Mouse (Mus musculus) urinary bladder, postnatal 4 days (tissue): ENCODE measurements around the gene Smoc1.

Experiments used
- DNase-seq, 2 experiments: peaks; one replicate each; pipeline ENCODE4 v3.0.0; 2021 to 2022; ENCODE audit warnings: low spot score in 2 of 2

Smoc1 gene

DNA sequence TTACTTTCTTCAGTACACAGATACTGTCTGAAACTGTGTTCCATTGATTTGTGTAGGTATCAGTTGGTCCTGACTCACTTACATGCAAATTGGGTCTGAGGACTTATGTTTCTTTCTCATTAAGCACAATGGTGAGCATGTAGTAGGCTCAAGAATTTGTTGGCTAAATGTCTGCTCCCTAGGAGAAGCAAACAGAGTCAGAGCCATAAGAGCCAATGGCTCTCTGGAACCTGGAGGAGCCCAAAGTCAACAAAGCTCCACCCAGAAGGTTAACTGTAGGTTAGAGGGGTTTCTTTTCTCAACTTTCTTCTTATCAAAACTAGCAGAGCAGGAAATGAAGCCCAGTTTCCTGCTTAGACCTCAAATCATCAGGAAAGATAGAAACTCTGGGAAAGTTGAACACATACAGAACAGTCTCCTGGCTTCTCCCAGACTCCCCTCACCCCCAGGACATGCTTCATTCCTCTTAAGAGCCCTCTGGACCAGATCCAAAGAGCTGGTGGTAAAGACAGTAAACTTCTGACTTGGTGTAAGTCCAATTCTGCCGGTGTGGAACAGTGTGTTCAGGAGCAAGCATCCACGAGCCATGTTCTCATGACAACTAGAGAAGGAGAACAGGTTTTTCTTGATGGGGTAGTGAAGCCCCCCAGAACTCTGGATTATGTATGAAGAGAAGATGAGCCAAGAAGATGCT lies 51.5 kb downstream of the Smoc1 start:
- DNase-seq = no peak

DNA sequence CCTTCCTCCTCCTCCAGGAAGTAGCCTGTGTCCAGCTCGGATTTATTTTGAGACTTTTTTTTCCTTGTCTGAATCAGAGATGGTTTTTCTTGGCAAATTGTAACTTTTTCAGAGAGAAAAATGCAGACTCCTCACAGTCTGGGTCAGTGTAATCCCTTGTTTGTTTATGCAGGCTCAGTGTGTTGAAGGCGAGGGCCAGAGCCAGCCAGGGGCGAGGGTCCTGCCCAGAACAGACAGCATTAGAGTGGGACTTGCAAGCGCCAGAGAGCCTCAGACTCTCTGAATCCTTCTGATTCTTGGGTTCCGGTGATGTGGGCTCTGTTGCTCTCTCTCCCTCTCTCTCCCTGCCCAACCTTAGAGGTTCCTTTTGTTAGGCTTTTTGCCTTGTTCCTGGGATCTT lies 53.7 kb downstream of the Smoc1 start:
- DNase-seq = no peak

DNA sequence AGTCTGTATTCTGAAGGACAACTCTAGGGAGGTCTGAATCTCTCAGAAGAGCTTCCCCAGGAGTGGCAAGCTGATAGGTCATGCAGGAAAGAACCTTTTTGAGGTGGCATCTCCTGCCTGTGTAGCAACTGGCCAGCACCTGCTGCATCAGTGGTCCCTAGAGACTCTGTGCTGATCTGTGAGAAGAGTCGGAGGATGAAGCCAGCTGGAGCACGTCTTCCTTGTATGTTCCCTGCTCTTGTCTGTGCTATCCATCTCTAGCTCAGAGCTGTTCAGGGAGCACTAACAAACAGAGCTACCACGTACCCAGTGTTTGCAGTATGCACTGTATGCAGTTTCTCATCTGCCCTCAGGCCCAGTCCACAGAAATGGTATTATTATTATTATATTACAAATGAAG lies 54.4 kb downstream of the Smoc1 start:
- DNase-seq = no peak

DNA sequence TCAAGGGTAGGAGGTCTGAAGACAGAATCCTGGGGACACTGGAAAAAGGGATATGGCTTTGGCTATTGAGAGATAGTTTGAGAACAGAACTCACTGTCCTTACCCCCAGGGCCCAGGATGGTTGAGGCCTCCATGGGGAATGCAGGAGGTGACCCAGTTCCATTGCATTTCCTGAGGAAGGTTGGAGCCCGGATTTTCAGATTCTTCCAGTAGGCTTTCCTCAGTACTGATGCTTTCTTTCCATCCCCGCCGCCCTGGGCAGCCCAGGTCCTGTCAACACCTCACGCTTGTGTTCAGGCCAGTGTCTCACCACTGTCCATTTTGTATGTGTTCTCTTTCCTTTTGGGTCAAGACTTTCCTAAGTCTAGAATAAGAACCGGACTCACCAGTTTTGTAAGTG lies 56.5 kb downstream of the Smoc1 start:
- no peak for DNase-seq

DNA sequence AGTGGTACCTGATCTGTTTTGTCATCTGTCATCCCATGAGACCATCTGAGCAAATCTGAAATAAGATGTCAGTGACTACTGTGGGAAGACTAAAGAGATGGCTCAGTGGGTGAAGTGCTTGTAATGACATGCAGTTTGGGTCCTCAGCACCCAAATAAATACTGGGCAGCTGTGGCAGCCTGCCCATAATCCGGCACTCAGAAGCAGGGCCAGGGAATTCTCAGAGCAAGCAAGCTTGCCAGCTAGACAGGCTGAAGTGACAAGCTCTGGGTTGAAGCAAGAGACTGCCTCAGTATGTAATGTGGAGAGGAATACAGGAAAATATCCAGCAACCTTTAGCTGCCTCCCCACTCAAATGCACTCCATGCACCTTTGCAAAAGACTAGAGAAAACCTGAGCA lies 58.6 kb downstream of the Smoc1 start:
- DNase-seq = no peak

DNA sequence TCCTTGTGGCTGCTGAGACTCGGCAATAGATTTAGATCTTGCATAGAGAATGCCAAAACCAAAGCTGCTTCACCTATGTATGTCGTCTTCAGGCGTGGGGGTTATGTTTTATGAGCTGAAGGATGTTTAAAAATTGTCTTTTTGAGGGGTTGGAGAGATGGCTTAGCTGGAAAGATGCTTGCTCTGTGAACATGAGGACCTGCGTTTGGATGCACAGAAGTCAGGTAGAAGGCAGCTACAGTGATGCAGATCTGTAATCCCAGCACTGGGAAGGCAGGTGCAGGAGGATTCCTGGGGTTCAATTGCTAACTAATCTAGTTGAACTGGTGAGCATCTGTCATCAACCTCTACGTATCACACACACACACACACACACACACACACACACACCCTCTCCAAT lies 61.5 kb downstream of the Smoc1 start:
- DNase-seq = no peak

DNA sequence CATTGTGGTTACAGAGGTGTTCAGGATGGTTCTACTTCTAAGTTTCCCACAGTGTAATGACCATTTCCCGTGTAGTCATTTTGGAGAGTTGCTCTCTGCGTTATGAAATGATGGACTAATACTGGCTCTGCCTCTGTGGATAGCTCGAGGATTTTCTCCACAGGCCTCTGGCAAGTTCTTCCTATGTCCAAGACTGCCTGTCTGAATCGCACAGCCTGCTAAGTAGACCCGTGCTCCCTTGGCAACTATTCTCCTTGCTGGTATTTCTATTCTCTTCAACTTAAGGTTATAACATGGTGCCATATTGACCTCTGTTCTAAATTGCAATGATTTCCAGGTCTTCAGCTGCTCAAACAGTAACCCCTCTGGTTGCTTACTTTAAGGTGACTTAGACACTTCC lies 65.0 kb downstream of the Smoc1 start:
- DNase-seq = no peak

DNA sequence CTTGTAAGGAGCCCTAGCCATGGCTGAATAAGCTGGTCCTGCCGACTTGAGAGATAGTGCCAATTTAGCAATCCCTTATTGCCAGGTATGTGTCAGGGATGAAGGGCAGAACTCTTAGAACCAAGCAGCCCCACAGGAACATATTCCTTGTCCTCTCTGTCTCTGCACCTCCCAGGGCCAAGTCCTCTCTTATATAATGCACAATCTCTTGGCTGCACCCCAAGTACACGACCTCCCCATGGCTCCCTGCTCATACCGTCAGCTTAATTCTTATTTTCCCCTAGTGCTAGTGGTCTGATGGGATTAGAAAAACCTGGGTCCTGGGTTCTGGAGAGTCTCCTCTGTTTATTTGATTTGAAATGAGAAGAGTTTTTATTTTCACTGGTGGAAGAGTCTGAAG lies 66.0 kb downstream of the Smoc1 start:
- no peak for DNase-seq

DNA sequence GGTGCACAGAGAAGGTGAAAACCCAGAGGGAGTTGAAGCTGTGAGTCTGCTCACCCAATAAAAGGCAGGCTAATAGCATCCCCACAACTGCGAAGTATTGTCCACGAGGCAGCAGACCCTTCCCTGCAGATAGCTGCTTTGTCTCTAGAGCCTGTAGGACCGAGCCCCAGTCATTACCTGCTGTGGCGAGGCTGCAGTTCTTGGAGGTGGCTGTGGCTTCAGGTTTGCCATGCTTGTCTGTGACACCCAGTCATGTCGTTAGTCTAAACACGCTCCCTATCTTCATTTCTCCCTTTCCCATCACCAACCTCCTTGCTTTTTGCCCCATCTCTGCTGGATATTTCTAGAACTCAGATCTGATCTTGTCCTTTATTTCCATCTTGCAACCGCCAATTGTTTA lies 66.6 kb downstream of the Smoc1 start:
- DNase-seq = no peak

DNA sequence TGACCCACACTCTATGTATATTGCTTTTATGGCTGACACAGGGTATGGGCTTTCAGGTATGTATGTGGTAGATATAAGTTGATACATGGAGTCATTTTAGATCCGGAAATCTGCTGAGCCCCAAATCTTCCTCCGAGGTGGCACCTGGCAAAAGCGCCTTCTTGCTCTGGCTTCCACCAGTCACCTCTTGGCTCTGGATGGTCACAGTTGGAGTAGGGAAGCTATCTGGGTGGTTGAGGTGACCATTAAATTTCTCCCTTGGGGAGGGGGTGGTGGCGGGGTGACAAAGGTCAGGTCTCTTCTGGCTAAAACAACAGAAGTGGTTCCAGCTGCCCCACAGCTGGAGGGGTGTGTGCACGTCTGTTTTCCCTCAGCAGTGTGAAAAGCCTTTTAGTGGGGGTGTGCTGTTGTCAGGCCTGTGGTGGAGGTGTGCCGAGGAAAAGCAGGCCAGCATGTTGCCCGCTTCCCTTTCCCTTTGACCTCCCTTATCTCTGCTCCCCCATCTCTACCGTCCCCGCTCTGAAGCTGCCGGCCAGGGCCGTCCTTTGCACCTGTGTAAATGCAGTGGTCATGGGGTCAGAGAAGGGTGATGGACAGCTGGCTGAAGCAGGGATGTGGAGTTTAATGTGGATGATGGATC lies 68.3 kb downstream of the Smoc1 start:
- DNase-seq = no peak

DNA sequence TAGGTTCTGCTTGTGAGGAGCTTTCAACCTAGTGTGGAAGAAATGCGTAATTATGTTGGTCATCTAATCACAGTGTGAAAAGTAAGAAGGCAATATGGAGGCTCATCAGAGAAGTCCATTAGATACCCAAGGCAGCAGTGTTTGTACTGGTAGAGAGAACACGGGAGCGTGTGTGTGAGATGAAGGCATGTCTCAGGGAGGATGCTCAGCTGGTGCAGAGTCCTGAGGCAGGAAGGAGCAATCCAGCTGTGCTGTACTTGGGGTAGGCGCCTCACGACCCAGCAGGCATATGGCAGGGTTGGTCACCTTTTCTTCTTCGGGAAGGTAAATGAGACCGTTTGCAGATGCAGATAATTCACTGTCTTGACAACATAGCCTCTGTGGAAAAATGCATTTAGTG lies 70.7 kb downstream of the Smoc1 start:
- no peak for DNase-seq

DNA sequence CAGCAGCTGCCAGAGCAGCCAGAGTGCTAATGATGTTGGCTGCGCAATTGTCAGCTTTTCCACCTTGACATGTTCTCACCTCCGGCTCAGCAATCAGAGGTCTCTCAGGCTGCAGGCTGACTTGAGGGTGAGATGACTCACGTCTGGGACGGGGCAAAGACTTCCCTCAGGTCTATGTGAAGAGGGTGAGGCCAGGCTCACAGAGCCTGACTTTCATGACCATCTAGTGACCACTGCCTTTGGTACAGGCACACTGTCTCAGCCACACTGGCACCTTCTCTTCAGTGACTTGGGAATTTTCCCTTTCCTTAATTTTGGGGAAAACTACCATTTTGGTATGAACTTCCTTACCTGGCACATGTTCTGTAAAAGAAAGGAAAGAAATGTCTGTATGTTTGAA lies 71.1 kb downstream of the Smoc1 start:
- DNase-seq = no peak

DNA sequence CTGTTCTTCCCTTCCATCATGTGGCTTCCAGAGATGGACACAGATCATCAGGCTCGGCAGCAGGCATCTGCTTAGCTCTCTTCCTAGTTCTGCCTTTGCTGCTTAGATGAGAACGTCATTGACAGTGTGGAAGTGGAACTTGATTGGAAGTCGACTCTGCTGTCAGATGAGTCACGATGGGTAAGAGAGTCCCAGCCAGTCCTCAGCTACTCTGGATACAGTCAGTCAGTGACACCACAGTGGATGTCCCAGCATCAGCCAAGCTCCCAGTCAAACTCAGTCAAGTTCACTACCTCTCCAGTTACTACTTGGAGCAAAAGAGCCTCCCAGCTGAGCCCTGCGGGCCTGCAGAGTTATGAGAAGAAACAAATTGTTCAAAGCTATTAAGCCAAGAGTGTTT lies 72.6 kb downstream of the Smoc1 start:
- DNase-seq = no peak

DNA sequence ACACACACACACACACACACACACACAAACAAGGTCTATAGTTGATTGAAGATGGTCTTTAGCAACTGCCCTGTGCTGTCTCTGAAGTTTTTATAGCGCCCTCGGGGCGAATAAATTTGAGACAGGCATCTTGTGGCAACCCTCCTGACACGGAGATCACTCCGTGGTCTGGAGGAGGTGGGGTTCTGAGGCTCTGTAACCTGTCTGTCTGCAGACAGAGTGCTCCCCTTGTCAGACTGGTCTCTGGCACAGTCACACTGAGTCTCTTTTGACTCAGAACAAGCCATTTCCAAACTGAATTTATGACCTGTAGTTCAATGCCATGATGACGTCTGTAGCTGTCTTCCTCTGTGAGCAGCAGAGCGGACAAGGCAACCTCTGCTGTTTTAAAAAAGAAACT lies 75.1 kb downstream of the Smoc1 start:
- no peak for DNase-seq

DNA sequence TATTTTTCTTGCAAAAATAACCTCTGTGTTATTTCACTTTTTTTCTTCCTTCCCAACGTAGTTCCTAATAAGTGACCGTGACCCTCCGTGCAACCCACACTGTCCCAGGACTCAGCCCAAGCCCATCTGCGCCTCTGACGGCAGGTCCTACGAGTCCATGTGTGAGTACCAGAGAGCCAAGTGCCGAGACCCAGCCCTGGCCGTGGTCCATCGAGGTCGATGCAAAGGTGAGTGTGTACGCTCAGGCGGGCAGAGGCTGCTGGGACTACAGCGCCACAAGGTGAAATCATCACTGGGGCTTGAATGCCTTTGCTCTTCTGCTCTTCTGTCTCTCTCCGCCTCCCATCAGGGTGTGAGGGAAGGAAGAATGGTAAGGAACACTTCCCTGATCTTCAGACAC lies 77.9 kb downstream of the Smoc1 start:
- DNase-seq = no peak

DNA sequence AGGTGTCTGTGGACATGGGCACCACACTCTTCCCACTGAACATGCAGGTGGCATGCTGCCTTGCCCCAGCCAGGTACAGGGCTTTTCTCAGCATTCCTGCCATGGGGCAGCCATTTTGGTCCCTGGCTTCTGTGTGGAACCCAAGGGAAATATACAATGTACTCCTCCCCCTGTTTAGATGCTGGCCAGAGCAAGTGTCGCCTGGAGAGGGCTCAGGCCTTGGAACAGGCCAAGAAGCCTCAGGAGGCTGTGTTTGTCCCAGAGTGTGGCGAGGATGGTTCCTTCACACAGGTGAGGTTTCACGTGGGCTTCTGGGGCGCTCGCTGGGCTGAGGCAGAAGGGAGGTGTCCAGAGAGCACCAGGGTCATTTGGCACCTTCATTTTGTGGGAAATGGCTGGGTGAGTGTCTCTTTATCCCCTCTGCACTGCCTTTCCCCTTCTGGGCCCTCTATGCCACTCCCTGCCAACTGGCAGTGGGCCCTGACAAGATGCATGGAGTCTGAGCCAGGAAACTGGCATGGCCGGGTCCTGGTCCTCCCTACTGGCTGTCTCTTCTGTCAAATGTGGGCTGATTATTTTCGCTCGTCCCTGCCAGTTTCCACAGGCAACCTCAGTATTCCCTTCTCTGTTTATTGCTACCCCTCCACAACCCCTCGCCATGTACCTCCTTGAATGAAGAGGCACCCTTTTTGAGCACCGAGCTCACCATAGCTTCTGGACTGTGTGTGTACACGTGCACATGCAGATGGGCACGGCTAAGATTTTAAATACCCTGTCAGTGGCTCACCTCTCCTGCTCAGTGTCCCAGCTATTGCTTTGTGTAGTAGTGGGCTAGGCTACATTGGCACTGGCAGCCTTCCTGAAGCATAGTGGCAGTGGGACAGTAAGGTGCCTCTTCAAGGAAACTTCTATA lies 79.4 kb downstream of the Smoc1 start:
- DNase-seq = no peak

DNA sequence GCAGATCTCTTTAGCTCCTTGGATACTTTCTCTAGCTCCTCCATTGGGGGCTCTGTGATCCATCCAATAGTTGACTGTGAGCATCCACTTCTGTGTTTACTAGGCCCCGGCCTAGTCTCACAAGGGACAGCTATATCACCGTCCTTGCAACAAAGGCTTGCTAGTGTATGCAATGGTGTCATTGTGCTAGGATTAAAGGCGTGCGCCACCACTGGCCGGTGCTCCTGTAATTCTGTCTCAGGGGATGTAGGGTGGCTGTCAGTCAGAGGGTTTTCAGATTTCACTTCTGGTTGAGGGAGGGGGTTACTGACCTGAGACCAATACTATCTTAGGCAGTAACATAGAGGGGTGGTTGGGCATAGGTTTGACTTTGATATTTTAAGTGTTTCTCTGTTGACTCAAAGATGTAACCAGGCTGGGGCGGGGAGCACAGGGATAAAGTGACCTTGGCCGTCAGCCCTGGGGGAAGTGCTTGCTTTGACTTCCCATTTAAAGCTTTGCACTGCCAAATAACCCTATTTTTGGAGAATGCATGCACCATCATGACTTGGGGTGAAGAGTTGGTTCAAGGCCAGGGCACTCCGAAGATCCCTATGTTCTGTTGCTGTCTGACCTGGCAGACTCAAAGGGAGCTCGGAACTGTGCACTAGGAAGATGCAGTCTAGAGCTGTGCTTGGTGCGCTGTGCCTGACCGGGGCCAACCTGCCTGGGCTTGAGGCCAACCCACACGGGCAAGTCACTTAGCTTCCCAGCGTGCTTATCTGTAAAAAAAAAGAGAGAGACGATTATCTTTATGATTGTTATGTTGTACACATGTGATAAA lies 80.9 kb downstream of the Smoc1 start:
- no peak for DNase-seq

DNA sequence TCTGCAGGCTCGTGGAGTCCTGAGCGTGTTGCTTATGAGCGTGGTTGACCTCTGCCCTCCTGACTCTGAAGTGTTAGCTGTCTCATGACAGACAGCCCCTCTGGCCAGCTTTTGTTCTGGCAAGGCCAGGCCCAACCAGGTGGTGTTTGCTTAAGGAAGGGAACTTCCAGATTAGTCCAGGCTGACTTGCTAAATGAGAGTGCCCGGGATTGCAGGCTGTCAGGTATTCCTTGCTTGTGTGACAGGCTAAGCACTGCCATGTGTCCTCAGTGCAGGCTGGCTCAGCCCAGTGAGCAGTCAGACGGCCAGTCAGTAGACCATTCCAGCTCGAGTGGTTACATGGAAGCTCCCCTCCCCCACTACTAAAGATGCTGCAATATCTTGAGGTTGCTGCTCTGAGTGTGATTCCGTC lies 82.0 kb downstream of the Smoc1 start:
- DNase-seq = no peak

DNA sequence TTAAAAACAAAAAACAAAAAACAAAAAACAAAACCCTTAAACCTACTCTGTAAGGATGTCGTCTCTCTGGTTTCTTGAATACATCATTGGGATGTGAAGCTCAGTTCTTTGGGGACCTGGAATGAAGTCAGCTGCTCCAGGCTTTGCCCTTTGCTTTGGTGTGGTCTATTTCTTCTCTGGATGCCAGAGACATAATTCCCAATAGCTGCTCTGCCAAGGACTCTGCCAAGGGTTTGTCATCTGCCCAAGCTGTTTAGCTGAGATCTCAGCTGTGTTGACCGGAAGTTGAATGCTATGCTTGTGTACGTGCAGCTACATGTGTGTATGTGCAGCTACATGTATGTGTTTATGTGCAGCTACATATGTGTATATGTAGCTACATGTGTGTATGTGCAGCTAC lies 83.4 kb downstream of the Smoc1 start:
- DNase-seq = no peak

DNA sequence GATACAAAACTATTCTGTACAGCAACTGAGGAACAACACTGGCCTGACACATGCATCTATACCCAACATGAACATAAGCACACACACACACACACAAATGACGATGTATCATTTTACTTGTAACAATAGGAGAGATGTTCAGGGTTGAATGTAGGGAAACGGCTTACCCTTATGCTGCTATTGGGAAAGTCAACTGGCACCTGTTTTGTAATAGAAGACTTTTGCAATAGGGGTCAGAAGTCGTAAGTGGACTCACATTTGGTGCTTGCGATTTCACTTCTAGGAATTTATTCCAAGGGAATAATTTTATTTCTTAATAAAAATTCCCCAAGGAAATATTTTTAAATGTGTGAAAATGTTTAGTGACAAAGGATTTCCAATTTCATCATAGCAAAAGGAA lies 85.7 kb downstream of the Smoc1 start:
- no peak for DNase-seq

DNA sequence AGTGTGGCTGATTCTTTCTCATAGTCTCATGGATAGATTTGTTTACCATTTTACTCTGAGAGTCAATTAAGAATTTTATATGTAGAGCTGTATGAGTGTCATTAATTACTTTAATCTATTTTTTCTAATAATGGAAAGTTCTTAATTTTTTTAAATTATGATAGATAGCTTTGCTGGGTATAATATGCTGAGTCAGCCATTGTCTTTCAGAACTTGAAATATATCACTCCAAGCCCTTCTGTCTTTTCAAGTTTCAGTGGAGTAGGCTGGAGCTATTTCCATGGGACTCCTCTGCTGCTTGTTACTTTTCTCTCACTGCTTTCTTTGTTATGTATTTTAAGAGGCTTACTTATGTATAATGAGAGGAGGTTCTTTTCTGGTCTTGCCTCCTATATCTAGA lies 93.7 kb downstream of the Smoc1 start:
- no peak for DNase-seq

DNA sequence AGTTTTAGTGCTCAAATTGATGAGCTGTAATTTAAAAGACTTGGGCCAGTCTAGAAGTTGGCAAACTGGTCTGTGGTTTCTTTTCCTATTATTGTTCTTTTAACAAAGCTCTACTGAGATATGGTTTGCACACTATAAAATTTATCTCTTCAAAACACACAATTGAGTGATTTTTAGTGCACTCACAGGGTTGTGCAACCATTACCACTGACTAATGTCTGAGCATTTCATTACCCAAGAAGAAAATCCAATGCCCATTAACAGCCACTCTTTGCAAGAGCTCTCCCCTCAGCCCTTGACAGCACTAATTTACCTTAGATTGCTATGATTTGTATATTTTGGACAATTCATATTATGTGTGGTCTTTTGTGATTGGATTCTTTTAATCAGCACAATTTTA lies 97.2 kb downstream of the Smoc1 start:
- DNase-seq = no peak
